Mouse (Mus musculus) cortical plate, adult 2 months (tissue): ENCODE measurements at regions not wholly inside any gene's neighbourhood (a gene's known extent, or its start where the extent isn't known, plus 50 kb on each side); places are given as distances from the start of the nearest gene placed in this dataset.

Experiments
- CTCF ChIP-seq: fragments of 200-500 bp; IDR thresholded peaks from 2 replicates; pipeline ENCODE4 v1.5.1; 2011; ENCODE audit warnings: mild to moderate bottlenecking, control low read depth, low read length; ENCODE audit not compliant: insufficient read depth; ENCODE audit errors: extremely low read depth
- POLR2A ChIP-seq: fragments of 200-500 bp; IDR thresholded peaks from 2 replicates; pipeline ENCODE4 v1.6.1; 2011; ENCODE audit warnings: mild to moderate bottlenecking, low read length, control low read depth; ENCODE audit not compliant: insufficient read depth; ENCODE audit errors: extremely low read depth

- no peak for TF ChIP-seq POLR2A
- no peak for TF ChIP-seq CTCF
Measured at GRCm38 (mm10) chr15:96129699-96130098, 157.6 kb upstream of the Arid2 start.
